Mouse (Mus musculus): ENCODE data around the gene Pts.

The Pts gene

DNA sequence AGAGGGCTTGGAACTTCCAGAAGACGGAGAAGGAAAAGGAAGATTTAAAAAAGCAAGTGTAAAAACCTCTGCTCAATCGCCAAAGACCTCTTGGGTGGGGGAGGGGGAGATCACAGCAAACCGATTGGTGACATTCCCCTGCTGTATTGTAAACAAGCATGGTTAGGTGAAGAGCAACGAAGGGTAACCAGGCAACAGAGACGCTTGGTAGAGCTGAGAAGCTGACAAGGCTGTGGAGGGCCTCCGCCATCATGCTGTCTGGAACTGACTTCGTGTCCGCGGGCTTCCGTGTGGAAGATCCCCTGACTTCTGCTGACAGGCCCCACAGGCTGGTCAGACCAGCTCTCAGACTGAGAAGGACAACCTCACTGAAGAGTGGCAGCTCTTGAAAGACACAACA, 43.0 kb downstream of the Pts start:
- no peak for DNase-seq

DNA sequence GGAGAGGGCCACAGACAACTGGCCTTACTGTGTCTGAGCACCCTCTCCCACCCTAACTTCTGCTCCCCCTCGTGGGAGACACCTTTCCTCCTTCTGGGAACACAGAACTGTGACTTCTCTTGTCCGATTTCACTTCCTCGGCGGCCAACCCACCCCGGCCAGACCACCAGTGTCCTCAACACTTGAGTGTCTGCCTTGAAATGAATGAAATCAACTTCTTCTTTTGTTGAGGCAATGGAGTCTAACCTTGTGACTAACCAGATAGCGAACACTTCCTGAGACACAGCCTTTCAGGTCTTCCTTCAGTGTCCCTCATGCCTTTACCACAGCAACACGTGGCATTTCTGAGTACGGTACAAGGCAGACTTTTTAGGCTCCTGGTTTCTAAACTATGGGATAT, 45.8 kb downstream of the Pts start:
- DNase-seq = no peak

DNA sequence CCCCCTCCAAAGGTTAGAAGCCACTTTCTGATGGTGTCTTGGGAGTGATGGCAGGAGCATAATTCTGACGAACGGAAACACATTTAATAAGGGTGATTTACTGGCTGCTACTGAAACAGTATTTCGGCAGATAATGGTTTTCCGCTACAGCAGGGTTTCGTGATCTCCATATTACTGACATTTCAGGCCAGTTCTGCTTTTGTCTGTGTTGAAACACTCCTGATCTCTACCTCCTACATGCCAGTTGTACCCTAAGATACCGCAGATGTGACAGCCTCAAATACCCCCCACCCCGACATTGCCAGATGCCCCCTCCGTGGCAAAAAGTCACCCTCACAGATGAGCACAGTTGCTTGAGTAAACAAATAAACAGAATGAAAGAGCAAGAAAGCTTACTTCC, 49.0 kb downstream of the Pts start:
- DNase-seq = no peak

DNA sequence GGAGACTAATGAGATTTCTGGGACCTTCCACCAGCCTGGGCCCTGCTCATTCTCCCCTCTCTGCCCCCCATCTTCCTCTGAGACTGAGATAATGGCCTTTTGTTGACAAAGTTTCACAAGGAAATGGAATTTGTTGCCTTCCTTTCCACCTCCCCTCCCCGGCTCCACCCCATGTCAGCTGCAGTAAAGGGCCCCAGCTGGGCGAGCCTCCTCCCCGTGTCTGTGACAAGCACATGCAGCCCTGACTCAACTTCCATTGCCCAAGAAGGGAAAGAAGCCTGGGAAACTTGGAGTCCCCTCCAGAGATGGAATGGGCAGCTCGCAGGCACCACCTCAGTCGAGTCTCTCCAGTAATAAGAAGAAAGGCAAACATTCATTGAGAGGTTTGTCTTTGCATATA, 49.7 kb downstream of the Pts start:
- DNase-seq = peak; percentile 27 to 63

DNA sequence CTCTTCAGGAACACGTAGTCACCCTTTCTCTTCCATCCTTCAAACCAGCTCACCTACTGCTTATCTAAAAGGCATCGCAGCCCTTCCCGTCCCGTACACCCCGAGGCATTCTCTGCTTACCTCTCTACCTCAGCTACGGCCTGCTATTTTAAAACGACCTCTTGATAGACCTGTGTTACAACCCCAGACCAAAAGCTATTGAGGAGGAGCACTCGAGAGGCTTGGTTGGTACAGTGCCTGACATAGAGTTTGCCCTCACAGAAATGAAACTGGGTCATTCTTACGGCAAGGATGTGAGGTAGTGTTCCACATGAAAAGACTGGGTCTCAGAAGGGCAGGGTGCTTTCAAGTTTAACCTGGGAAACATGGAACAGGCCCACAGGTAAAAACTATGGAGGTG, 51.3 kb downstream of the Pts start:
- DNase-seq = no peak

DNA sequence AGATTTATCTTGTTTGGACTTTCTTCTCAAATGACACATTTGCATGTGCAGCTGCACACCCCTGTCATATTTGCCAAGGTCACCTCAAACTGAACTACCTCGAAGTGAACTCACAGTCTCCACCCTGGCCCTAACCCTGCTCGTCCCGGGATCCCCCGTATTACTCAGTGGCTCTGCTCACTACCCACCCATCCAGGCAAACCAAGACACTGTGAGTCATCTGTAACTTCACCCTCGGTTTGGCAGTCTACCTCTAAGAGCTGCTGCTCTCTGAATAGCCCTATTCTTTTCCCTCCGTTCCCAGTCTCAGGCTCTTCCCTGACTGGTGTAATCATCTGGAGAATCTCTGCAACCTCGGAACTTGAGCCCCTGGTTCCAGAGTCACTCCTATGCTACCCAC, 51.9 kb downstream of the Pts start:
- DNase-seq = no peak

DNA sequence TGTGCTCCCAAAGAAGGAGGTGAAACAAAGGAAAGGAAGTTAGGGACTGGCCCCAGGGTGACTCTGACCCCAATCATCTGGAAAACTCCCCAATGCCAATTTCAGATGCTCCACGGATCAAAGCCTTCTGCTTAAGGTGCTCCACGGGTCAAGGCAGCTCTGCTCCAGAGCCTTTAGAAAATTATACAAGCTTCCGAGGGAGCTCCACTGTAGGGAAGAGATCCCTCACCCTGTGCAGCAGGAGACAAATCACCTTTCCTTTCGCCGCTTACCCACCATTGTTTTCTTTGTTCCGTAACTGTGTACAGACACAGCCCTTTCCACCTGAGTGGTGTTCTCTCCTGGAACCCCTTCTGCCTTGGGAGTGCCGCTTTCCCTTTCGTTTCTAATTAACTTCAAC, 52.8 kb downstream of the Pts start:
- no peak for DNase-seq

DNA sequence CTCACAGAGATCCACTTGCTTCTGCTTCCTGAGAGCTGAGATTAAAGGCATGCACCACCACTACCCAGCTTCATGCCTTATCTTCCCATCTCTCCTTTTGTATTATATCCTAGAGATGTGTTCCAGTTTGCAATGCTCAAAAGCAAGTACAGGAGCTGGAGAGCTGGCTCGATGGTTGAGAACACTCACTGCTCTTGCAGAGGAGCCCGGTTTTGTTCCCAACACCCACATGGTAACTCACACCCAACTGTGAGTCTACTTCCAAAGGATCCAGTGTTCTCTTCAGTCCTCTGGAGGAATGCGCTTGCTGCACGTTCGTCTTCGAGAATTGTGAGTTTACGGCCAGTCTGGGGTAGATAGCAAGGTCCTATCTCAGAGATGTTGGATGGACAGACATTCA, 53.2 kb downstream of the Pts start:
- no peak for DNase-seq

Data from thymus, postnatal 36 days (tissue).